Mouse (Mus musculus) intestine, postnatal 0 days (tissue): ENCODE data around the gene Wbp1l. TPM values are rescaled to one million over a fixed set of nuclear protein-coding genes. Genes with fewer than 3 reads are reported as not detected.

Experiments used
- ATAC-seq: fragments of 200-750 bp; cut with Nextera tagmentation; 2 replicates; pipeline ENCODE4 v1.8.0; 2017; ENCODE audit warnings: mild to moderate bottlenecking, moderate TSS enrichment, moderate library complexity
- H3K27ac ChIP-seq: fragments of 300-500 bp; sonication (generic); 2 replicates; pipeline ENCODE4 v1.5.1; 2014; ENCODE audit warnings: mild to moderate bottlenecking, low read depth, low read length, moderate library complexity
- H3K27me3 ChIP-seq: fragments of 300-500 bp; sonication (generic); replicated peaks from 2 replicates; pipeline ENCODE4 v1.6.1; 2014; ENCODE audit warnings: low read length, mixed read lengths; ENCODE audit not compliant: control insufficient read depth, insufficient read depth
- H3K36me3 ChIP-seq: fragments of 300-500 bp; sonication (generic); 2 replicates; pipeline ENCODE4 v1.6.1; 2014; ENCODE audit warnings: mild to moderate bottlenecking, moderate library complexity; ENCODE audit not compliant: control insufficient read depth, insufficient read depth
- H3K4me1 ChIP-seq: fragments of 300-500 bp; sonication (generic); replicated peaks from 2 replicates; pipeline ENCODE4 v1.6.1; 2014; ENCODE audit warnings: antibody characterized with exemption, low read length, mixed read lengths; ENCODE audit not compliant: control insufficient read depth, insufficient read depth
- H3K4me2 ChIP-seq: fragments of 300-500 bp; sonication (generic); replicated peaks from 2 replicates; pipeline ENCODE4 v1.6.1; 2014; ENCODE audit warnings: low read depth, mild to moderate bottlenecking, moderate library complexity
- H3K4me3 ChIP-seq: fragments of 300-500 bp; sonication (generic); 2 replicates; pipeline ENCODE4 v1.5.1; 2014; ENCODE audit warnings: low read depth, low read length
- H3K9ac ChIP-seq: fragments of 300-500 bp; sonication (generic); 2 replicates; pipeline ENCODE4 v1.6.1; 2014; ENCODE audit warnings: mild to moderate bottlenecking, low read depth, low read length
- H3K9me3 ChIP-seq: fragments of 300-500 bp; sonication (generic); 2 replicates; pipeline ENCODE4 v1.6.1; 2016; ENCODE audit warnings: mixed run types; ENCODE audit not compliant: control insufficient read depth
- CTCF ChIP-seq: sonication (generic); IDR thresholded peaks from 2 replicates; pipeline ENCODE4 v1.5.1; 2016; ENCODE audit warnings: low read depth, mild to moderate bottlenecking, control low read depth, antibody characterized with exemption, moderate library complexity
- WGBS: fragments of 180-500 bp; shearing (Covaris S2); extraction: QIAGEN DNeasy Blood & Tissue Kit; methylation state at CpG from one replicate; pipeline ENCODE4 v1.1.7; 2014; 5-methylcytosine and 5-hydroxymethylcytosine counted together
- polyA plus RNA-seq: library from polyadenylated mRNA; unstranded; fragments of >200 nt; fragmentation: Nextera tagmentation; extraction: Ambion mirVana; gene quantifications from 2 replicates; pipeline ENCODE4 v1.2.1, GENCODE M21; 2015

Wbp1l gene
- polyA plus RNA-seq, 1 experiment from 2014 or later: 33.1 TPM

- H3K9ac ChIP-seq: no peak overlapping the region
- H3K27me3 ChIP-seq: no peaks in the 10 kb centered on the region
- no peaks in the 10 kb centered on the region; the same call in 1 of the 2 replicates for H3K36me3 ChIP-seq
- no peaks in the 10 kb centered on the region for H3K9me3 ChIP-seq
- H3K4me3 ChIP-seq: no peak overlapping the region
- WGBS: 96% methylated on average over 8 of the region's 8 CpGs
- ATAC-seq: no peak
- no peak overlapping the region for H3K4me2 ChIP-seq
- H3K27ac ChIP-seq: no peak overlapping the region
- no peaks in the 10 kb centered on the region for H3K4me1 ChIP-seq
- TF ChIP-seq CTCF: no peak
These were observed 97.6 kb downstream of the Wbp1l start for GRCm38 (mm10) chr19:46696482-46696881.

GRCm38 (mm10) chr19:46696943-46697342 is 98.1 kb downstream of the Wbp1l start:
- TF ChIP-seq CTCF: no peak
- Histone ChIP-seq H3K9ac (no peak overlapping the region), H3K4me2 (no peak overlapping the region), H3K27ac (no peak overlapping the region), H3K4me3 (no peak overlapping the region), H3K27me3 (no peaks in the 10 kb centered on the region), H3K9me3 (no peaks in the 10 kb centered on the region), H3K36me3 (no peaks in the 10 kb centered on the region; the same call in 1 of the 2 replicates), H3K4me1 (no peaks in the 10 kb centered on the region)
- WGBS: 92% methylated on average over 7 of the region's 7 CpGs
- no peak for ATAC-seq

GRCm38 (mm10) chr19:46697840-46698517 is 99.1 kb downstream of the Wbp1l start:
- 63% methylated on average over 19 of the region's 19 CpGs for WGBS
- H3K36me3 ChIP-seq: no peaks in the 10 kb centered on the region; the same call in 1 of the 2 replicates
- no peak overlapping the region for H3K4me2 ChIP-seq
- no peaks in the 10 kb centered on the region for H3K9me3 ChIP-seq
- H3K4me3 ChIP-seq: no peak overlapping the region
- no peak for ATAC-seq
- H3K27me3 ChIP-seq: no peaks in the 10 kb centered on the region
- no peak overlapping the region for H3K9ac ChIP-seq
- TF ChIP-seq CTCF: no peak
- H3K27ac ChIP-seq: no peak overlapping the region
- no peaks in the 10 kb centered on the region for H3K4me1 ChIP-seq

- Histone ChIP-seq H3K4me3 (no peak overlapping the region), H3K9ac (no peak overlapping the region), H3K4me2 (no peak overlapping the region), H3K36me3 (no peaks in the 10 kb centered on the region; the same call in 1 of the 2 replicates), H3K4me1 (no peaks in the 10 kb centered on the region), H3K27ac (no peak overlapping the region), H3K27me3 (no peaks in the 10 kb centered on the region), H3K9me3 (no peaks in the 10 kb centered on the region)
- no peak for ATAC-seq
- 64% methylated on average over 10 of the region's 10 CpGs for WGBS
- no peak for TF ChIP-seq CTCF
These were observed 100.2 kb downstream of the Wbp1l start for GRCm38 (mm10) chr19:46699011-46699481.

GRCm38 (mm10) chr19:46701156-46701555 is 102.3 kb downstream of the Wbp1l start:
- Histone ChIP-seq H3K4me2 (no peak overlapping the region), H3K36me3 (no peaks in the 10 kb centered on the region; the same call in 1 of the 2 replicates), H3K9ac (no peak overlapping the region), H3K4me3 (no peak overlapping the region), H3K27me3 (no peaks in the 10 kb centered on the region), H3K9me3 (no peaks in the 10 kb centered on the region), H3K4me1 (no peaks in the 10 kb centered on the region), H3K27ac (no peak overlapping the region)
- ATAC-seq: no peak
- no peak for TF ChIP-seq CTCF
- WGBS: 64% methylated on average over 9 of the region's 9 CpGs

- Histone ChIP-seq H3K27me3 (no peaks in the 10 kb centered on the region), H3K4me1 (0 out of 2 replicates have a peak, but pooled peaks cover 2% of the 10 kb centered on the region), H3K4me2 (no peak overlapping the region), H3K9ac (no peak overlapping the region), H3K36me3 (peaks cover 10% of the 10 kb centered on the region; the same call in 1 of the 2 replicates), H3K27ac (no peak overlapping the region), H3K4me3 (no peak overlapping the region), H3K9me3 (no peaks in the 10 kb centered on the region)
- ATAC-seq: no peak
- 81% methylated on average over 7 of the region's 7 CpGs for WGBS
- TF ChIP-seq CTCF: no peak
These were observed 107.1 kb downstream of the Wbp1l start for GRCm38 (mm10) chr19:46705779-46706495.
